Mouse (Mus musculus): ENCODE measurements at regions not wholly inside any gene's neighbourhood (a gene's known extent, or its start where the extent isn't known, plus 50 kb on each side); places are given as distances from the start of the nearest gene placed in this dataset.

- no peak for DNase-seq
Measured at GRCm38 (mm10) chr14:80485149-80485548, 501.3 kb downstream of the Olfm4 start.

DNA sequence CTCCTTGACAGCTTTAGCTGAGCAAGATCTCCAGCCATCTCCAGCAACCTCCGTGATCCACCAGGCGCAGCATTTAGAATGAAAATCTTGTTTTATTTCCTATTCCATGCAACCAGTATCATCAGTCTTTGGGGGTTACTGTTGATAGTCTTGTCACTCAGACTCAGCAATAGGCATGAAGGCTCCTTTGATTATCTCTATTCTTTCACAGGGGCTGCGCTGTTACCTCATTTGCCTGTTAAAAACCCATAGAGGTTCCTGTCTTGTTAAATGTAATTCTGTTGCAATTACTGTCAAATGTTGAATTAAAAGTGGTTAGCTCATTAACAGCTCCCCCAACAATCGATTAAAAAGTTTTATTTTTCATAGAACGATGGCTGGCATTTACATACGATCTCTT lies 502.7 kb downstream of the Olfm4 start:
- no peak for DNase-seq

- DNase-seq, result no peak
Measured at GRCm38 (mm10) chr14:80492043-80492900, 508.4 kb downstream of the Olfm4 start.

GRCm38 (mm10) chr14:80492901-80493279 lies 509.0 kb downstream of the Olfm4 start:
- DNase-seq, result no peak

- no peak for DNase-seq
Measured at GRCm38 (mm10) chr14:80504351-80504750, 520.5 kb downstream of the Olfm4 start.

DNA sequence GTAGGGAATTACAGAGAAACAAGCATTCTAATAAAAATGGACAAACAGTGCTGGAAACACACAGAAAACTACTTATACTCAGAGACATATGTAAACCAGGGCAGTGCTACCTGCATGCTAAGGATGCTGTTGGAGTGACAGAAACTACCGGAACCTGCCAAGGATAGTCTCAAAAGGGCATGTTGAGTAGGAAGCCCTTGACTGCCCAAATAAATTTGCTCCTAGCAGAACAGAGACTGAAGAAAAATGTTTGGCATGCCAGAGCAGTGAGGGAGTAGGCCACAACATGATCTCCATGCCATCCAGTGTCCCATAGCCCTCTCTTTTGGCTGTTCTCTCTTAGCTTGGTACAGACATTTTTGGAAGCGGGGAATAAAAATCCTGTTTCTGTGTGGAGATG lies 532.7 kb downstream of the Olfm4 start:
- DNase-seq, result no peak

GRCm38 (mm10) chr14:80521216-80521615 lies 537.3 kb downstream of the Olfm4 start:
- no peak for DNase-seq

DNA sequence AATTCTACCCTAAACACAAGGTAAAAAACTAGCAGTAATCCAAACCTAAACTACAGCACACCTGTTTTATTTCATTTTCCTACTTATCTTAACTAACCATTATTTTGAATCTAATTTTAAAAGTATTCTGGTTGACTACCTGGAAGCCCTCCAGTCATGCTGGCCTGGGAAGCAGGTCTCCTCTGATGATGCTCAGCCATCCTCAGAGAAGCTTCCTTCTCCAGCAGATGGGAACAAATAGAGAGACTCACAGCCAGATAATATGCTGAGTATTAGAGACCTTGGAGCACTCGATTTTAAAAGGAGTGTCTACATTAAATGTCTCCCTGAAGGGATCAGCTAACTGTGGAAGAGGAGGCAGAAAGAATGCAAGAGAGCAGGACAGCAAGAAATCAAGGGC lies 537.8 kb downstream of the Olfm4 start:
- DNase-seq, result no peak

DNA sequence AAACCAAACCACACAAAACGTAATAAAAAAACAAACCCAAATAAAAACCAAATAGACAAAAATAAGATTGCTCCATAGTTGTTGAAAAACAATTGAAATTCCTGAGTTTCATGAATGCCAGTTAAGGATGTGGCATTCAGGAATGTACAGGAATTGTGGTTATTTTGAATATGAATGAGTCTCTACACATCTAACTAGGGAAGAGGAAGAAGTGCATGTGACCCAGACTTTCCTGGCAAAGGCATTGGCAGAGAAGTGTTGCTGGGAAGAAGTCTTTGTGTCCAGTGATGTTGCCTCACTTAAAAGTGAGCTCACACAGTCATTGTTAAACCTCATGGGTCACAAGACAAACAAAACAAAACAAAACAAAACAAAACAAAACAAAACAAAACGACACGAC lies 538.7 kb downstream of the Olfm4 start:
- DNase-seq, result no peak

DNA sequence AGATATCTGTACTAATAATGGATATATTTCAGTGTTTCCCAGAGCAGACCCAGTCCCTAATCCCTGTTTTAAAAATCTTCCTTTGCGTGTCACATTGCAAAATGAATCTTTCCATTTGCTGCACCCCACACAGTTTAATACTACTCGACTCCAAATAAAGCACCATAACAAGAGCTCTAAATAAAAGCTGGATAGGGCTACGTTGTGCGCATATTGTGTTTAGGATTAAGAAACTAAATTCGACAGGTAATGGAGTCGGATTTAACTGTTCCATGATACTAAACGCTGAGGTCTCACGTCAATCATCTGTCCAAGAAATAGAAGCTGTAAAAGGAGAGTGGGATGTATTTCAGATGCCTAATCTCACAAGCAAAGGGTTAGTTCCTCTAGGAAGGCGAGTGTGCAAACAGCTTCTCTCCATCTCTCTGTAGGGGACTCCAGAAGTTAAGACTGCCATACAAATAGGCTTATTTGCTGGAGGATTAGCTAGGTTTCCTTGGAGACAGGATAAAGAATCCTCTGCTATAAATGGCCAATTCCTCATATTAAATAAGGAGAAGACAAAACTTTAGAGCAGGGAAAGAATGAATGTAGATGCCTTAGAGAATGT lies 544.6 kb downstream of the Olfm4 start:
- DNase-seq, result no peak

GRCm38 (mm10) chr14:80536044-80536745 lies 552.3 kb downstream of the Olfm4 start:
- peak; percentile 10 for DNase-seq

DNA sequence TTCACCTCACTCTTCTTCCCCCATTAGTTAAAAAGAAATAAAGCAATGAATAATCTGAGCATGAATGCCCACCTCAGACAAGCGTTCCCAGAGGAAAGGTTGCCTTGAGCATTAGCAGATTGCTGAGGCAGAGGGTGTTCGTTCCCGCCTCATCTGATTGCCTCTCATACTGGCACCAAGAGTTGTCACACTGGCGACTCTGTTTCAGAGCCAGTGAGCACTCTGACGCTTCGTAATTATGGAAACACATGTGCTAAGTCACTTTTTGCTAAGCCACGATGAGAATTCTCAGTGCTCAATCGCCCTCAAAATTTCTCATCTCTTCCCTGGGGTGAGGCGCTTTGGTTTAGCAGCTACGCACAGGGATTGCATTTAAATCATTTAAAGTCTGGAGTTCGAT lies 576.1 kb downstream of the Olfm4 start:
- DNase-seq, result no peak

Measured in kidney, postnatal 10 days (tissue).